Mouse (Mus musculus): ENCODE results near the gene Arhgef16. TPM values are rescaled to one million over a fixed set of nuclear protein-coding genes. Genes with fewer than 3 reads are reported as not detected.

Gene Arhgef16
- polyA plus RNA-seq, 1 experiment from 2014 or later: 28.2 TPM

DNA sequence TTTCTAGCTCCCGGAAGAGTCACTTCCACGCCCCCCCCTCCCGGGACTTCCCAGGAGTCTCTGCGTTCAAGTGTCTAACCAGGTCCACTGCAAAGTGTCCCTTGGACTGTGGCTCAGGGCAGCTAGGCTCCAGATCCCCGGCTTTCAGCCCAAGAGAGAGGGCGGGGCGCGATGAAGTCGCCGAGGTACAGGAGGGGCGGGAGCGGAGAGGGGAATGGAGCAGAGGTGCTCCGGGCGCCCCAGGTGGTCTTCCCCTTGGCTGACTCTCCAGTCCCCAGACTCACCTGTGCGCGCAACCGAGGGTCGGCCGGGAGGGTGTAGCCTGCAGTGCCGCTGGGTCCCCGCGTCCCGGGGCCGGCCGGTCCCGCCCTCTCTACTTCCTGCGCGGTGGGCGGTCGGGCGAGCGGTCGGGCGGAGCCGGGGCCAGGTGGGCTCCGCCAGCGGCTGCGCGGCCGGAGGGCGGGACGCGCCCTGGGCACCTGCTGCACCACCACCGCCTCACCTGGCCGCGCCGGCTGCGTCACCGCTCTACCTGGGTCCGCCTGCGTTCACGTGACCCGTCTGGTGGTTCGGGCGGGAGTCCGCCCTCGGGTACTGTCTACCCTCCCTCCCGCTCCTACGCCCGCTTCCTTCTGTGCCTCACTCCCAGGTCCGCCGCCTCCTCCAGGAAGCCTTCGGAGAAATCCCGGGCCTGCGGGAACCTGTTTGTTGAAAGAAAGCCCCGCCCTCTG is 1.8 kb downstream of the Arhgef16 start:
- H3K4me1 ChIP-seq (ENCODE audit: control insufficient read depth, insufficient read depth, low read length): peaks cover 23% of the 10 kb centered on the region
- H3K36me3 ChIP-seq (ENCODE audit: control insufficient read depth, insufficient read depth, low read length): no peaks in the 10 kb centered on the region
- H3K4me2 ChIP-seq (replicated peaks; ENCODE audit: low read depth, low read length): peak overlapping the region; percentile 44
- peak; percentile 75 for ATAC-seq (ENCODE audit: low FRiP score, low TSS enrichment)
- H3K9ac ChIP-seq (ENCODE audit: low read depth, low read length): peak overlapping the region; percentile 18; the same call in 1 of the 2 replicates
- H3K27me3 ChIP-seq (ENCODE audit: control insufficient read depth, insufficient read depth, low read length): peaks cover 25% of the 10 kb centered on the region
- WGBS: under 1% methylated on average over 65 of the region's 66 CpGs
- no peaks in the 10 kb centered on the region for H3K9me3 ChIP-seq (ENCODE audit: control insufficient read depth, low read length)
- peak overlapping the region; percentile 37 for H3K4me3 ChIP-seq (ENCODE audit: low read length)
- peak overlapping the region; percentile 14; the same call in 1 of the 2 replicates for H3K27ac ChIP-seq (ENCODE audit: low read depth, low read length)

DNA sequence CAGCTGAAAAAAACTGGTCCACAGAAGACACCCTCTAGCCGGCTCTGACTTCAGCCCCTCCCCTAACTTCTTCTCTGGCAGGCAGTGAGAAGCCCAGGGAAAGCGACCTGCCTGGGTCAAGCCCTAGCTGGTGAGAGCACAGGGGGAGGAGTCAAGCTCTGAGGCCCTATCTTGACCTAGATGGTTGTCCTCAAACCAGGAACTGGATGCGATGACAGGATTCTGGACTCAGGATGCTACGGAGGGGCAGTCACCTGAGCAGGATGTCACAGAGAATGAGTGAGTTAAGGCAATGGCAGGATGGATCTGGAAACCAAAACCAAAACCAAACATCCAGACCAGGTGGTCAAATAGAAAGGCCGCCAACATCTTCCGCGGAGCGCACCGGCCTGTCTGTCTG is 3.7 kb downstream of the Arhgef16 start:
- H3K4me2 ChIP-seq (replicated peaks; ENCODE audit: low read depth, low read length): peak overlapping the region; percentile 27
- WGBS: 36% methylated on average over 9 of the region's 9 CpGs
- H3K27me3 ChIP-seq (ENCODE audit: control insufficient read depth, insufficient read depth, low read length): peaks cover 24% of the 10 kb centered on the region
- peak overlapping the region; percentile 9; the same call in 1 of the 2 replicates for H3K4me3 ChIP-seq (ENCODE audit: low read length)
- H3K9ac ChIP-seq (ENCODE audit: low read depth, low read length): 0 out of 2 replicates have a peak overlapping the region, but pooled peaks have one; percentile 7
- H3K27ac ChIP-seq (ENCODE audit: low read depth, low read length): no peak overlapping the region
- H3K36me3 ChIP-seq (ENCODE audit: control insufficient read depth, insufficient read depth, low read length): no peaks in the 10 kb centered on the region
- 0 out of 2 replicates have a peak, but pooled peaks have one; percentile 20 for ATAC-seq (ENCODE audit: low FRiP score, low TSS enrichment)
- peaks cover 38% of the 10 kb centered on the region for H3K4me1 ChIP-seq (ENCODE audit: control insufficient read depth, insufficient read depth, low read length)
- no peaks in the 10 kb centered on the region for H3K9me3 ChIP-seq (ENCODE audit: control insufficient read depth, low read length)

DNA sequence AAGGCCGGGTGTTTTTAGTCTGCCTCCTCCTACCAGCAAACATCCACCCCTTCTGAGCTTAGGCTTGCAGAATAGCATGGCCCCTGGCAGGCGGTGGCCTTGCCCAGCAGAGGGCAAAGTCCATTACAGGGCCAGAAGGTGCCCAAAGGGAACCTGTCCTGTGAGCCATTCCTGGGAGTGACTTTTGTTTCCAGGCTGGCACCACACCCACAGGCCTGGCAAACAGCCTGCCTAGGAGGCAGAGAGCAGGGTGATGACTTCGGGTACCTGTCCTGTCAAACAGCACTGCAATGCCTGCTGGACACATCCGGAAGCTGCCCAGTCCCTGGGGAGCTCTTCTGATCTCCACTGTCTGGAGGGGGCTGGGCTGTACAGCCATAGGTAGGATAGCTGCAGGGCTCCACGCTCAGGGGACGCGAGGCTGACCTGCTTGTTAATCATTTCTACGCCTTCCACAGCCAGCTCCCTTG is 7.2 kb downstream of the Arhgef16 start:
- WGBS: 8% methylated on average over 8 of the region's 8 CpGs
- Histone ChIP-seq H3K36me3 (ENCODE audit: control insufficient read depth, insufficient read depth, low read length) (no peaks in the 10 kb centered on the region; the same call in 1 of the 2 replicates), H3K9ac (ENCODE audit: low read depth, low read length) (no peak overlapping the region), H3K27me3 (ENCODE audit: control insufficient read depth, insufficient read depth, low read length) (no peaks in the 10 kb centered on the region; the same call in 1 of the 2 replicates), H3K9me3 (ENCODE audit: control insufficient read depth, low read length) (no peaks in the 10 kb centered on the region), H3K4me2 (replicated peaks; ENCODE audit: low read depth, low read length) (0 out of 2 replicates have a peak overlapping the region, but pooled peaks have one; percentile 8), H3K4me1 (ENCODE audit: control insufficient read depth, insufficient read depth, low read length) (peaks cover 38% of the 10 kb centered on the region), H3K27ac (ENCODE audit: low read depth, low read length) (peak overlapping the region; percentile 89), H3K4me3 (ENCODE audit: low read length) (no peak overlapping the region)
- peak; percentile 75 for ATAC-seq (ENCODE audit: low FRiP score, low TSS enrichment)

DNA sequence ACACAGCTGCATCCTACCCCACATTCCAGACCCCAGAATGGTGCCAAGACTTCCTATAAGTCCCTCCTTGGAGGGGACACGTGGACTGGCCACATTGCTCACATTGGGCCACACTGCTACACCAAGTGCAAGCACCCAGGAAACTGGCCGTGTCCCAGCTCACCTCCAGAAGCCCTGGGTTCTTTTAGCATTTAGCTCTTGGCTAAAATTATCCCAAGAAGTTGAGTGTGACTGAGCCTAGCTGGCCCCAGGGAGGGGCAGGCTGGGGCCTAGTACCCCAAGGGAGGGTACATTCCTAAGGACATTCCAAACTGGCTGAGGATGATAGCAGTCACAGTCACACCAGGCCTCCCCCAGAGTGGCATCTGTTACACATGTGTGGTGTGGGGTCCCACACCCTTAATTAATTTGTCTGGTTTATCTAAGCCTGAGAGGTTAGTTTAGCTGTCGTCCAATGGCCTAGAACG is 7.7 kb downstream of the Arhgef16 start:
- Histone ChIP-seq H3K9me3 (ENCODE audit: control insufficient read depth, low read length) (no peaks in the 10 kb centered on the region), H3K36me3 (ENCODE audit: control insufficient read depth, insufficient read depth, low read length) (no peaks in the 10 kb centered on the region; the same call in 1 of the 2 replicates), H3K27ac (ENCODE audit: low read depth, low read length) (peak overlapping the region; percentile 89), H3K4me1 (ENCODE audit: control insufficient read depth, insufficient read depth, low read length) (peaks cover 38% of the 10 kb centered on the region), H3K4me3 (ENCODE audit: low read length) (no peak overlapping the region), H3K27me3 (ENCODE audit: control insufficient read depth, insufficient read depth, low read length) (no peaks in the 10 kb centered on the region), H3K4me2 (replicated peaks; ENCODE audit: low read depth, low read length) (no peak overlapping the region), H3K9ac (ENCODE audit: low read depth, low read length) (no peak overlapping the region)
- 27% methylated on average over 4 of the region's 4 CpGs for WGBS
- ATAC-seq (ENCODE audit: low FRiP score, low TSS enrichment): peak; percentile 70

DNA sequence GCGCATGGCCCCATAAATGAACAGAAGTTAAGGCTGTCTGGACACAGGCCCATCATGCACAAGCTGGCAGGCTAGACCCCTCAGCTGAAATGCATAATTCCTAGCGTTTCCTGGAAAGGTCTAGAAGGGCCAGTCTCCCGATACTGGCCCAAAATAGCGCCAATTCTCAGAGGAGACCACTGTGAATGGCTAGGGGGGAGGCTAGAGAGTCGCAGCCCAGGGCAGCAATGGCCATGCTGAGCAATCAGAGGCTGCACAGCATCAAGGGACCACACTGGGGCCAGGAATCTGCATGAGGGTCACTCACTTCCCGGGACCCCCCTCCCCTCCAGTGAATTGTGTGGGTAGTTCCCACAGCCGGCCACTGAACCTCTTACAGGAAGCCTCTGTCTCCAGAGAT is 17.8 kb downstream of the Arhgef16 start:
- no peaks in the 10 kb centered on the region for H3K4me1 ChIP-seq (ENCODE audit: control insufficient read depth, insufficient read depth, low read length)
- ATAC-seq (ENCODE audit: low FRiP score, low TSS enrichment): no peak
- no peak overlapping the region for H3K4me2 ChIP-seq (replicated peaks; ENCODE audit: low read depth, low read length)
- H3K27ac ChIP-seq (ENCODE audit: low read depth, low read length): no peak overlapping the region
- H3K36me3 ChIP-seq (ENCODE audit: control insufficient read depth, insufficient read depth, low read length): no peaks in the 10 kb centered on the region; the same call in 1 of the 2 replicates
- H3K9ac ChIP-seq (ENCODE audit: low read depth, low read length): no peak overlapping the region
- 57% methylated on average over 7 of the region's 7 CpGs for WGBS
- H3K27me3 ChIP-seq (ENCODE audit: control insufficient read depth, insufficient read depth, low read length): no peaks in the 10 kb centered on the region
- no peak overlapping the region for H3K4me3 ChIP-seq (ENCODE audit: low read length)
- no peaks in the 10 kb centered on the region for H3K9me3 ChIP-seq (ENCODE audit: control insufficient read depth, low read length)

DNA sequence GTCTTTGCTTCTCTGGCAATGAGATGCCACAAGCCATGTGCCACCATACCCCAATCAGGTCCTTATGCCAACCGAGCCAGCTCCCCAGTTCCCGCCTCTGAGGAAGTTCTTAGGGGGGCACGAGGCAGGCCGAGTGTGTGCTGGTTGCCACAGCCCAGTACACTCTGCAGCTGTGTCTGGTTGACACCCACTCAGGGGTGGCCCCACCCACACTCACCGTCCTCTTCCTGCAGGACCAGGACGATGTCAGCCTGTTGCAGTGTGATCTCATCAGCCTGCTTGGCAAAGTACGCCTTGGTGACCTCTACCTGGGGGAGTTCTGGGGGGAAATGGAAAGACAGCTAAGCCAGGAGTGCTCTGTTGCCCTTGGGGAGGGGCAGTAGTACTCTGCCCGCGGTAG is 22.0 kb downstream of the Arhgef16 start:
- ATAC-seq (ENCODE audit: low FRiP score, low TSS enrichment): 0 out of 2 replicates have a peak, but pooled peaks have one; percentile 10
- H3K27ac ChIP-seq (ENCODE audit: low read depth, low read length): no peak overlapping the region

DNA sequence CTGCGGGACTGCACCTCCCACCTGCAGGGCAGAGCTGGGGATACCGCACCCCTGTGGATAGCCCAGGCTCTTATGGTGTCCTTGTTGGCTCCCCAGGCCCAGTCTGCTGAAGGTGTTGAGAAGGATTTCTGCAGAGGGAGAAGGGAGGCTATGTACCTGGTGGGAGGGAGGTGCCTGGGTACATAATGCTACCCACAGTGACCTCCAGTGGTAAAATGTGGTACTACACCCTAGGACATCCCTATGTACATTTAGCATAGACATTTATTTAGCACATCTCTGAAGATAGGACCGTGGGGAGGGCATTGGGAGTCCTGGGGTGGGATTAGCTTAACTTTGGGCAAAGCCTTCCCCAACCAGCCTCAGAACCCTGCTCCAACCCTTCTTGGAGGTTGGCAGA is 28.5 kb downstream of the Arhgef16 start:
- Histone ChIP-seq H3K4me1 (ENCODE audit: control insufficient read depth, insufficient read depth, low read length) (no peaks in the 10 kb centered on the region), H3K9me3 (ENCODE audit: control insufficient read depth, low read length) (no peaks in the 10 kb centered on the region), H3K4me2 (replicated peaks; ENCODE audit: low read depth, low read length) (no peak overlapping the region), H3K9ac (ENCODE audit: low read depth, low read length) (no peak overlapping the region), H3K27ac (ENCODE audit: low read depth, low read length) (no peak overlapping the region), H3K4me3 (ENCODE audit: low read length) (no peak overlapping the region), H3K36me3 (ENCODE audit: control insufficient read depth, insufficient read depth, low read length) (no peaks in the 10 kb centered on the region), H3K27me3 (ENCODE audit: control insufficient read depth, insufficient read depth, low read length) (no peaks in the 10 kb centered on the region)
- WGBS: 48% methylated on average over 3 of the region's 3 CpGs
- ATAC-seq (ENCODE audit: low FRiP score, low TSS enrichment): 0 out of 2 replicates have a peak, but pooled peaks have one; percentile 12

More for the DNA sequence above, 22.0 kb downstream of the Arhgef16 start:
- Histone ChIP-seq H3K27me3 (ENCODE audit: control insufficient read depth, insufficient read depth, low read length) (no peaks in the 10 kb centered on the region), H3K4me1 (ENCODE audit: control insufficient read depth, insufficient read depth, low read length) (no peaks in the 10 kb centered on the region), H3K4me2 (replicated peaks; ENCODE audit: low read depth, low read length) (no peak overlapping the region), H3K4me3 (ENCODE audit: low read length) (no peak overlapping the region), H3K9ac (ENCODE audit: low read depth, low read length) (no peak overlapping the region), H3K36me3 (ENCODE audit: control insufficient read depth, insufficient read depth, low read length) (no peaks in the 10 kb centered on the region; the same call in 1 of the 2 replicates), H3K9me3 (ENCODE audit: control insufficient read depth, low read length) (no peaks in the 10 kb centered on the region)
- 41% methylated on average over 9 of the region's 9 CpGs for WGBS

DNA sequence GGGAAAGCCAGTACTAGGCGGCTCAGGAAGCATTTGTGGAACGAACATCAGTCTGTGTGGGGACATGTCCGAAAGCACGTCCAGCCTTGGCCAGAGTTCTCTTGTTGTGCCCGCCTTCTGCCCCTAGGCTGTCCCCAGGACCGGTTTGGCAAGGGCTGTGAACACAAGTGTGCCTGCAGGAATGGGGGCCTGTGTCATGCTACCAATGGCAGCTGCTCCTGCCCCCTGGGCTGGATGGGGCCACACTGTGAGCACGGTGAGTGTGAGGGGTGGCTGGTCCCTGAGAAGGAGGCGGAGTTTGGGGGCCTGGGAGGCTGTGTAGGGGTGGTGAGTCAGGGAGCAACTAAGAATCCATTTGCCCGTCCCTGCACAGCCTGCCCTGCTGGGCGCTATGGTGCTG is 32.0 kb downstream of the Arhgef16 start:
- H3K27me3 ChIP-seq (ENCODE audit: control insufficient read depth, insufficient read depth, low read length): no peaks in the 10 kb centered on the region
- peaks cover 2% of the 10 kb centered on the region; the same call in 1 of the 2 replicates for H3K36me3 ChIP-seq (ENCODE audit: control insufficient read depth, insufficient read depth, low read length)
- no peak overlapping the region for H3K4me2 ChIP-seq (replicated peaks; ENCODE audit: low read depth, low read length)
- ATAC-seq (ENCODE audit: low FRiP score, low TSS enrichment): peak; percentile 62; the same call in 1 of the 2 replicates
- H3K27ac ChIP-seq (ENCODE audit: low read depth, low read length): no peak overlapping the region; the same call in 1 of the 2 replicates
- H3K4me3 ChIP-seq (ENCODE audit: low read length): no peak overlapping the region
- 61% methylated on average over 10 of the region's 10 CpGs for WGBS
- no peaks in the 10 kb centered on the region for H3K9me3 ChIP-seq (ENCODE audit: control insufficient read depth, low read length)
- no peaks in the 10 kb centered on the region for H3K4me1 ChIP-seq (ENCODE audit: control insufficient read depth, insufficient read depth, low read length)
- H3K9ac ChIP-seq (ENCODE audit: low read depth, low read length): no peak overlapping the region

DNA sequence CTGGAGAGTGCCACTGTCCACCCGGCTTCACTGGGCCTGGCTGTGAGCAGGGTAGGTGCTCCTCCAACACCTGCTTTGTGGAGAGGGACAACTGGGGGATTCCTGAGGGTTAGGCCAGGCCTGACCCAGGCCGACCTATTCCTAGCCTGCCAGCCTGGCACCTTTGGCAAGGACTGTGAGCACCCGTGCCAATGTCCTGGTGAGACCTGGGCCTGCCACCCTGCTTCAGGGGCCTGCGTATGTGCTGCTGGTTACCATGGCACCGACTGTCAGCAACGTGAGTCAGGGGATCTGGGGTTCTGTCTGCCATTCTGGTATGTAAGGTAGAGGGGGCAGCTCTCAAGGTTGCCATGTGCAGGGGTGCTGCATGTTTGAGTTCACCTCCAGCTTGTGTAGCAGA is 34.0 kb downstream of the Arhgef16 start:
- no peak overlapping the region for H3K4me3 ChIP-seq (ENCODE audit: low read length)
- no peak overlapping the region for H3K9ac ChIP-seq (ENCODE audit: low read depth, low read length)
- 85% methylated on average over 6 of the region's 6 CpGs for WGBS
- H3K9me3 ChIP-seq (ENCODE audit: control insufficient read depth, low read length): 0 out of 2 replicates have a peak, but pooled peaks cover 3% of the 10 kb centered on the region
- no peak overlapping the region for H3K4me2 ChIP-seq (replicated peaks; ENCODE audit: low read depth, low read length)
- no peaks in the 10 kb centered on the region for H3K4me1 ChIP-seq (ENCODE audit: control insufficient read depth, insufficient read depth, low read length)
- H3K36me3 ChIP-seq (ENCODE audit: control insufficient read depth, insufficient read depth, low read length): peaks cover 2% of the 10 kb centered on the region; the same call in 1 of the 2 replicates
- H3K27me3 ChIP-seq (ENCODE audit: control insufficient read depth, insufficient read depth, low read length): no peaks in the 10 kb centered on the region
- no peak for ATAC-seq (ENCODE audit: low FRiP score, low TSS enrichment)
- H3K27ac ChIP-seq (ENCODE audit: low read depth, low read length): no peak overlapping the region
